Mouse (Mus musculus) stomach, postnatal 0 days (tissue): ENCODE measurements at regions not wholly inside any gene's neighbourhood (a gene's known extent, or its start where the extent isn't known, plus 50 kb on each side); places are given as distances from the start of the nearest gene placed in this dataset.

Experiments used
- CTCF ChIP-seq: IDR thresholded peaks from 2 replicates; pipeline ENCODE4 v1.5.1; 2016; ENCODE audit warnings: antibody characterized with exemption, low read depth, mild to moderate bottlenecking, moderate library complexity
- EP300 ChIP-seq: optimal IDR thresholded peaks from 2 replicates; pipeline ENCODE3; 2016; ENCODE audit warnings: antibody characterized with exemption

DNA sequence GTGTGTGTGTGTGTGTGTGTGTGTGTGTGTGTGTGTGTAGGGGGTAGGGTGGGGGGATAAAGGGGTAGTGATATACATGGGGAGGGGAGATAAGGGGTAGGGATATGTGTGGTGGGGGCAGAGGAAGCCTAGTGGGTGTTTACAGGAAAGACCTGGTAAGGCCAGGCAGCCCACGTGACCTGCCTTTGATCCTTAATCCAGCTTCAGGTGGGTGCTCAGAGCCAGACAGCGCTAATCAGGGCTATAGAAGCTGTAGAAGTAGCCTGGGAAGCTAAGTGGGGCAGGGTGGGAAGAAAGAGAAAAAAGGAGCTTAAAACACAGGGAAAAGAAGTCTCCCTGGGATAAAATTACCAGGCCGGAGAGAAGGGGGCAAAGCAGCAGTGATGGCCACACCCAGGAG lies 659.9 kb upstream of the 3110018I06Rik start:
- TF ChIP-seq CTCF (no peak), EP300 (no peak)
